Mouse (Mus musculus): Measurements from ENCODE around the gene Hba-x. TPM values are rescaled to one million over a fixed set of nuclear protein-coding genes. Genes with fewer than 3 reads are reported as not detected.

Gene Hba-x
- polyA plus RNA-seq, 2 experiments, result 70.0 to 201 TPM

- DNase-seq (ENCODE audit: low spot score) (no peak), ATAC-seq (ENCODE audit: low FRiP score, low read depth) (no peak)
- no peak overlapping the region for H3K4me3 ChIP-seq (replicated peaks; ENCODE audit: low read length)
- TF ChIP-seq POLR2A (IDR thresholded peaks at IDR 0.05; ENCODE audit: borderline replicate concordance, extremely low read depth, insufficient read depth, insufficient read length), result no peak
- no peaks in the 10 kb centered on the region for H3K9me3 ChIP-seq (ENCODE audit: control insufficient read depth, low read length)
- no peak overlapping the region for H3K4me2 ChIP-seq (replicated peaks; ENCODE audit: low read depth, low read length, severe bottlenecking)
- 51% methylated on average over 2 of the region's 2 CpGs for WGBS
- no peak overlapping the region for H3K27ac ChIP-seq (replicated peaks; ENCODE audit: low read depth, low read length)
- no peaks in the 10 kb centered on the region for H3K27me3 ChIP-seq (ENCODE audit: control insufficient read depth, insufficient read depth, low read length)
- H3K4me1 ChIP-seq (ENCODE audit: control insufficient read depth, insufficient read depth, low read length), result no peaks in the 10 kb centered on the region
- H3K36me3 ChIP-seq (ENCODE audit: control insufficient read depth, insufficient read depth, low read length), result no peaks in the 10 kb centered on the region
- no peak overlapping the region for H3K9ac ChIP-seq (ENCODE audit: low read depth, low read length, severe bottlenecking)
Observed at GRCm38 (mm10) chr11:32302824-32303419, 26.7 kb downstream of the Hba-x start.

GRCm38 (mm10) chr11:32303455-32303854, 27.3 kb downstream of the Hba-x start:
- no peaks in the 10 kb centered on the region for H3K4me1 ChIP-seq (ENCODE audit: control insufficient read depth, insufficient read depth, low read length)
- ATAC-seq (ENCODE audit: low FRiP score, low read depth), result no peak
- WGBS, result 92% methylated on average over 1 of the region's 1 CpGs
- no peaks in the 10 kb centered on the region for H3K9me3 ChIP-seq (ENCODE audit: control insufficient read depth, low read length)
- H3K36me3 ChIP-seq (ENCODE audit: control insufficient read depth, insufficient read depth, low read length), result no peaks in the 10 kb centered on the region
- H3K4me2 ChIP-seq (replicated peaks; ENCODE audit: low read depth, low read length, severe bottlenecking), result no peak overlapping the region
- TF ChIP-seq POLR2A (IDR thresholded peaks at IDR 0.05; ENCODE audit: borderline replicate concordance, extremely low read depth, insufficient read depth, insufficient read length), result no peak
- no peak overlapping the region for H3K27ac ChIP-seq (replicated peaks; ENCODE audit: low read depth, low read length)
- H3K9ac ChIP-seq (ENCODE audit: low read depth, low read length, severe bottlenecking), result no peak overlapping the region
- H3K27me3 ChIP-seq (ENCODE audit: control insufficient read depth, insufficient read depth, low read length), result no peaks in the 10 kb centered on the region
- no peak overlapping the region for H3K4me3 ChIP-seq (replicated peaks; ENCODE audit: low read length)
- no peak for DNase-seq (ENCODE audit: low spot score)

DNA sequence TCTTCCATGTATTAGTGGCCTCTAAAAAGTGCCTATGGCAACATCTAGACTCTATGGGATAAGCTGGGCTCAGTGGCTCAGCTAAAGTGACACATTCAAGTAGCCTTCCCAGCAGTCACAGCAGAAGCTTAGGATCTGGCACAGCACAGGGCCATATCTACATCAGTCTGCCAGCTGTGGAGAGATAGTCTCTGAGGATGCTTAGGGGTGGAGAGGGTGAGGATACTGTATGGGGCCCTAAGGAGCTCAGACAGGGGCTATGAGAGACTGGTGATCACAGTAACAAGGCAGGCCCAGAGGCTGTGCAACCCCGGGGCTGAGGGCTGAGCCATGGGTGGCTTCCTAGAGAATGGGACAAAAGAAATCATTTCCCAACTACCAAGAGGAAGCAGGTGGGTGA, 30.8 kb downstream of the Hba-x start:
- H3K4me1 ChIP-seq (ENCODE audit: control insufficient read depth, insufficient read depth, low read length), result no peaks in the 10 kb centered on the region
- WGBS, result 83% methylated on average over 1 of the region's 1 CpGs
- H3K27ac ChIP-seq (replicated peaks; ENCODE audit: low read depth, low read length), result no peak overlapping the region
- H3K27me3 ChIP-seq (ENCODE audit: control insufficient read depth, insufficient read depth, low read length), result no peaks in the 10 kb centered on the region
- H3K9me3 ChIP-seq (ENCODE audit: control insufficient read depth, low read length), result no peaks in the 10 kb centered on the region
- no peak for DNase-seq (ENCODE audit: low spot score)
- no peak overlapping the region for H3K4me2 ChIP-seq (replicated peaks; ENCODE audit: low read depth, low read length, severe bottlenecking)
- TF ChIP-seq POLR2A (IDR thresholded peaks at IDR 0.05; ENCODE audit: borderline replicate concordance, extremely low read depth, insufficient read depth, insufficient read length), result no peak
- H3K36me3 ChIP-seq (ENCODE audit: control insufficient read depth, insufficient read depth, low read length), result no peaks in the 10 kb centered on the region
- ATAC-seq (ENCODE audit: low FRiP score, low read depth), result no peak
- H3K9ac ChIP-seq (ENCODE audit: low read depth, low read length, severe bottlenecking), result no peak overlapping the region
- no peak overlapping the region for H3K4me3 ChIP-seq (replicated peaks; ENCODE audit: low read length)

DNA sequence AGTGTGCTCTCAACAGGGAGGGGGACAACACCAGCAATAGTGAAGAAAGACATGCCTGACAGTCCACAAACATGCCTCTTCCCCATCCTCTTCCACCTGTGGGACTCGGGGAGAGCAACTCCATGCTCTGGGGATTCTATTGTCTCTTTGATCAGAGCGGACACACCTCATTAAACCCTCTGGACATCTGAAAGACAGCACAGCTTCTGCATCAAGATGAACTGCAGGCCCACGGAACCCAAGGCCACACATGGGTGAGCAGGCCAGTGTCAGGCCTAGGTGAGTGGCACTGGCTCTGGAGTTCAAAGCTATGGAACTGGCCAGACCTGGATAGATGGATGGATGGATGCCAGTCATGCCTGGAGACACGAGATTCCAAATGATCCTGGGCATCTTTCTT, 33.2 kb downstream of the Hba-x start:
- WGBS, result 53% methylated on average over 4 of the region's 4 CpGs
- DNase-seq (ENCODE audit: low spot score), result no peak
- no peak for ATAC-seq (ENCODE audit: low FRiP score, low read depth)
- no peak overlapping the region for H3K9ac ChIP-seq (ENCODE audit: low read depth, low read length, severe bottlenecking)
- no peaks in the 10 kb centered on the region for H3K27me3 ChIP-seq (ENCODE audit: control insufficient read depth, insufficient read depth, low read length)
- TF ChIP-seq POLR2A (IDR thresholded peaks at IDR 0.05; ENCODE audit: borderline replicate concordance, extremely low read depth, insufficient read depth, insufficient read length), result no peak
- no peak overlapping the region for H3K4me3 ChIP-seq (replicated peaks; ENCODE audit: low read length)
- H3K4me1 ChIP-seq (ENCODE audit: control insufficient read depth, insufficient read depth, low read length), result no peaks in the 10 kb centered on the region
- H3K9me3 ChIP-seq (ENCODE audit: control insufficient read depth, low read length), result no peaks in the 10 kb centered on the region
- H3K4me2 ChIP-seq (replicated peaks; ENCODE audit: low read depth, low read length, severe bottlenecking), result no peak overlapping the region
- H3K36me3 ChIP-seq (ENCODE audit: control insufficient read depth, insufficient read depth, low read length), result no peaks in the 10 kb centered on the region
- no peak overlapping the region for H3K27ac ChIP-seq (replicated peaks; ENCODE audit: low read depth, low read length)

- H3K27ac ChIP-seq (replicated peaks; ENCODE audit: low read depth, low read length), result no peak overlapping the region
- no peak for TF ChIP-seq POLR2A (IDR thresholded peaks at IDR 0.05; ENCODE audit: borderline replicate concordance, extremely low read depth, insufficient read depth, insufficient read length)
- ATAC-seq (ENCODE audit: low FRiP score, low read depth) (no peak), DNase-seq (ENCODE audit: low spot score) (no peak)
- no peak overlapping the region for H3K4me3 ChIP-seq (replicated peaks; ENCODE audit: low read length)
- no peak overlapping the region for H3K9ac ChIP-seq (ENCODE audit: low read depth, low read length, severe bottlenecking)
- H3K4me1 ChIP-seq (ENCODE audit: control insufficient read depth, insufficient read depth, low read length), result no peaks in the 10 kb centered on the region
- no peaks in the 10 kb centered on the region for H3K9me3 ChIP-seq (ENCODE audit: control insufficient read depth, low read length)
- 80% methylated on average over 3 of the region's 3 CpGs for WGBS
- H3K4me2 ChIP-seq (replicated peaks; ENCODE audit: low read depth, low read length, severe bottlenecking), result no peak overlapping the region
- H3K27me3 ChIP-seq (ENCODE audit: control insufficient read depth, insufficient read depth, low read length), result no peaks in the 10 kb centered on the region
- no peaks in the 10 kb centered on the region for H3K36me3 ChIP-seq (ENCODE audit: control insufficient read depth, insufficient read depth, low read length)
Observed at GRCm38 (mm10) chr11:32309928-32310327, 33.7 kb downstream of the Hba-x start.

DNA sequence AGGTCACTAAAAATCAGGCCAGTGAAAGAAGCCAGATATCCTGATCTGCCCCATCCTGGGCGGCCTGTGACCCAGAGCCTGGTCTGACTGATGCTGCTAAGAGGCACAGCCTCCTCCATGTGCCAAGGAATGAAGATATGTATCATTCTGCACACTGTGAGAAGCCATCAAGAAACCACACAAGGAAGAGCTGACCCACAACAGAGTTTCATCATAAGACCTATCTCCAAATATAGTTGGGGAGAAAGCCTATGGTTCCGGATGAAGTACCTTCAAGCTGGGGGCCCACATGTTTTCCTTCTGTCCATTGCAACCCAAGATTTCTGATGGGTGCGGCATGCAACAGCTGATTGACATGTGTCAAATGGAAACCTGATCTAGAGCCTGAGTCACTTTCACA, 39.8 kb downstream of the Hba-x start:
- 80% methylated on average over 3 of the region's 3 CpGs for WGBS

More for the DNA sequence above, 39.8 kb downstream of the Hba-x start:
- no peak for TF ChIP-seq POLR2A (IDR thresholded peaks at IDR 0.05; ENCODE audit: borderline replicate concordance, extremely low read depth, insufficient read depth, insufficient read length)
- H3K4me3 ChIP-seq (replicated peaks; ENCODE audit: low read length), result no peak overlapping the region
- no peak overlapping the region for H3K27ac ChIP-seq (replicated peaks; ENCODE audit: low read depth, low read length)
- ATAC-seq (ENCODE audit: low FRiP score, low read depth), result no peak
- no peak for DNase-seq (ENCODE audit: low spot score)
- no peak overlapping the region for H3K9ac ChIP-seq (ENCODE audit: low read depth, low read length, severe bottlenecking)
- no peaks in the 10 kb centered on the region for H3K9me3 ChIP-seq (ENCODE audit: control insufficient read depth, low read length)
- no peaks in the 10 kb centered on the region for H3K27me3 ChIP-seq (ENCODE audit: control insufficient read depth, insufficient read depth, low read length)
- no peaks in the 10 kb centered on the region for H3K36me3 ChIP-seq (ENCODE audit: control insufficient read depth, insufficient read depth, low read length)
- H3K4me2 ChIP-seq (replicated peaks; ENCODE audit: low read depth, low read length, severe bottlenecking), result no peak overlapping the region
- H3K4me1 ChIP-seq (ENCODE audit: control insufficient read depth, insufficient read depth, low read length), result no peaks in the 10 kb centered on the region

All from limb, embryonic 14.5 days (tissue).